Mouse (Mus musculus) kidney, adult 2 months (tissue): ENCODE measurements around the gene Sh3rf1. TPM values are rescaled to one million over a fixed set of nuclear protein-coding genes. Genes with fewer than 3 reads are reported as not detected.

ENCODE experiments used
- DNase-seq: peaks from one replicate; pipeline ENCODE4 v3.0.0; 2021
- H3K27ac ChIP-seq: fragments of 200-500 bp; 2 replicates; pipeline ENCODE4 v1.5.1; 2012; ENCODE audit warnings: low read depth, low read length, control low read depth, inconsistent platforms; ENCODE audit not compliant: insufficient read depth
- H3K27me3 ChIP-seq: fragments of 200-500 bp; replicated peaks from 2 replicates; pipeline ENCODE4 v1.6.1; 2012; ENCODE audit warnings: mild to moderate bottlenecking, moderate library complexity, low read length, inconsistent platforms; ENCODE audit not compliant: control insufficient read depth, insufficient read depth
- H3K36me3 ChIP-seq: fragments of 200-500 bp; 2 replicates; pipeline ENCODE4 v1.6.1; 2012; ENCODE audit warnings: mild to moderate bottlenecking, moderate library complexity, low read length, inconsistent platforms; ENCODE audit not compliant: control insufficient read depth, insufficient read depth
- H3K4me1 ChIP-seq: fragments of 200-500 bp; 2 replicates; pipeline ENCODE4 v1.6.1; 2011; ENCODE audit warnings: low read length; ENCODE audit not compliant: control insufficient read depth, insufficient read depth
- H3K4me3 ChIP-seq: fragments of 200-500 bp; 2 replicates; pipeline ENCODE4 v1.5.1; 2011; ENCODE audit warnings: mild to moderate bottlenecking, low read depth, low read length, control low read depth; ENCODE audit not compliant: insufficient read depth
- CTCF ChIP-seq: fragments of 200-500 bp; conservative IDR thresholded peaks from 2 replicates; pipeline ENCODE4 v1.5.1; 2011; ENCODE audit warnings: low read depth, mild to moderate bottlenecking, control low read depth, low read length, moderate library complexity, mixed read lengths; ENCODE audit not compliant: insufficient read depth, insufficient read length
- POLR2A ChIP-seq: fragments of 200-500 bp; IDR thresholded peaks from one replicate; pipeline ENCODE4 v1.6.1; 2011; ENCODE audit warnings: low read depth, low read length, control low read depth
- WGBS: fragments of 180-500 bp; shearing (Covaris S2); methylation state at CpG from one replicate; pipeline ENCODE4 v1.1.7; 2018; 5-methylcytosine and 5-hydroxymethylcytosine counted together
- polyA plus RNA-seq: library from polyadenylated mRNA; depleted of rRNA; stranded (reverse); fragments of >200 nt; gene quantifications from 2 replicates; pipeline ENCODE4 v1.2.3, GENCODE M21; 2012

Gene Sh3rf1
- polyA plus RNA-seq, 1 experiment: 14.4 TPM

- no peak for TF ChIP-seq CTCF
- TF ChIP-seq POLR2A: no peak
- Histone ChIP-seq H3K4me3 (no peak overlapping the region), H3K27me3 (no peaks in the 10 kb centered on the region), H3K36me3 (no peaks in the 10 kb centered on the region), H3K4me1 (peaks cover 8% of the 10 kb centered on the region; the same call in 1 of the 2 replicates), H3K27ac (0 out of 2 replicates have a peak overlapping the region, but pooled peaks have one; percentile 28)
- DNase-seq: peak; percentile 32
- 53% methylated on average over 5 of the region's 5 CpGs for WGBS
Observed at GRCm38 (mm10) chr8:61302029-61302368, 78.3 kb downstream of the Sh3rf1 start.

- H3K4me1 ChIP-seq: peaks cover 18% of the 10 kb centered on the region; the same call in 1 of the 2 replicates
- TF ChIP-seq CTCF (no peak), POLR2A (no peak)
- no peak for DNase-seq
- 75% methylated on average over 7 of the region's 7 CpGs for WGBS
- H3K27me3 ChIP-seq: no peaks in the 10 kb centered on the region
- no peaks in the 10 kb centered on the region for H3K36me3 ChIP-seq
- H3K4me3 ChIP-seq: no peak overlapping the region
- H3K27ac ChIP-seq: no peak overlapping the region
Observed at GRCm38 (mm10) chr8:61305451-61306070, 81.9 kb downstream of the Sh3rf1 start.

- H3K36me3 ChIP-seq: no peaks in the 10 kb centered on the region
- peaks cover 16% of the 10 kb centered on the region; the same call in 1 of the 2 replicates for H3K4me1 ChIP-seq
- H3K27me3 ChIP-seq: no peaks in the 10 kb centered on the region
- DNase-seq: no peak
- TF ChIP-seq CTCF (no peak), POLR2A (no peak)
- 78% methylated on average over 4 of the region's 4 CpGs for WGBS
- H3K27ac ChIP-seq: no peak overlapping the region
- H3K4me3 ChIP-seq: no peak overlapping the region
Observed at GRCm38 (mm10) chr8:61306501-61307112, 82.9 kb downstream of the Sh3rf1 start.

- Histone ChIP-seq H3K4me1 (peaks cover 13% of the 10 kb centered on the region; the same call in 1 of the 2 replicates), H3K27me3 (no peaks in the 10 kb centered on the region), H3K27ac (no peak overlapping the region), H3K4me3 (no peak overlapping the region), H3K36me3 (no peaks in the 10 kb centered on the region)
- no peak for DNase-seq
- TF ChIP-seq POLR2A (no peak), CTCF (no peak)
Observed at GRCm38 (mm10) chr8:61308896-61309295, 85.2 kb downstream of the Sh3rf1 start.

GRCm38 (mm10) chr8:61309530-61310402, 86.1 kb downstream of the Sh3rf1 start:
- Histone ChIP-seq H3K27me3 (no peaks in the 10 kb centered on the region), H3K4me3 (no peak overlapping the region), H3K27ac (peak overlapping the region; percentile 67; the same call in 1 of the 2 replicates), H3K36me3 (no peaks in the 10 kb centered on the region), H3K4me1 (peaks cover 10% of the 10 kb centered on the region; the same call in 1 of the 2 replicates)
- DNase-seq: no peak
- 65% methylated on average over 20 of the region's 20 CpGs for WGBS
- TF ChIP-seq POLR2A (no peak), CTCF (no peak)

GRCm38 (mm10) chr8:61310403-61310871, 86.8 kb downstream of the Sh3rf1 start:
- WGBS: 56% methylated on average over 9 of the region's 9 CpGs
- DNase-seq: no peak
- Histone ChIP-seq H3K4me1 (peaks cover 10% of the 10 kb centered on the region; the same call in 1 of the 2 replicates), H3K27me3 (no peaks in the 10 kb centered on the region), H3K36me3 (no peaks in the 10 kb centered on the region), H3K4me3 (no peak overlapping the region), H3K27ac (no peak overlapping the region)
- TF ChIP-seq POLR2A (no peak), CTCF (no peak)
